ENCODE assay signal across 8 mouse cellular contexts in the genomic region with DNA sequence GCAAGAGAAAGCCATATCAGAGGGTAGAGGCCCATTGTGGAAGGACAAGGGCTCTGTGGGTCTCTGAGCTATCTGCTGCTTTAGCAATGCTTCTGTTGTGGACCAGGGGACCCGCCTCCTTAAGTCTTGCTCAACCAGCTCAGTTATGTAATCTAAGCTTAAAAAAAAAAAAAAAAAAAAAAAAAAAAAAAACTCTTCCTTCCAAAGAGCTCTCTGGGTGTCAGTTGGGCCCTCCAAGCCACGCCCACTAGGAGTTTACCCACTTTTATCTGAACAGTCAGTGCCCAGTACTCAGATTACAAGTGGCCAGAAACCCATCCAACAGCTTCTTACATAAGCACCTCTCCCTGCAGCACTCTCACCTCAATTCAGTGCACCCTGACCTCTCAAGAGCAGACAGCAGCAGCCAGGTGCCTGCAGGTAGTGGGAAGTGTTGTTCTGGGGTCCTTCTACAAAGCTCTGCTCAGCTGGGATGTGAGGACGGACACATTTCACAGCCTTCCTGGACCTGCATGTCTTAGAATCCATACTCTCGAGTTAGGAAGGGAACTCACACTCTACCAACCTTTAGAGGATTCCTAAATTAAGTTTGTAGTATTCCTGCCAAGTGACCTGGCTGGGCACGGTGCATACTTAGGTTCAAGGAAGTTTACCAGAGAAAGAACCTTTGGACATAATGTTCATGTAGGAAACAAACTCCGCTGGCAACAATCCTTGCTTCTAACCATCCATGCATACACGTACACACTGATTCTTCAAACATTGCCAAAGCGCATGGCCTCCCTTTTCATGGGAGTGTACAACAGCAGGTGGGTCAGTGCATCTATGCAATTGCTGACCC. TPM values are rescaled to one million over a fixed set of nuclear protein-coding genes. Genes with fewer than 3 reads are reported as not detected.
A peak's percentile ranks its signal among the peaks of the same experiment; 100 is the strongest.
DNase-seq lines count a peak whose midpoint lies in the region; ATAC-seq and TF ChIP-seq lines count a peak whose summit lies in the region.

TSS of gene Ces1d (minus strand) at position 154 of the 841 bp plus-strand sequence.

- no peak within 1 kb of the TSS for H3K4me2 ChIP-seq in intestine, embryonic 14.5 days (ENCODE audit: low read length)
- no peak within 1 kb of the TSS for H3K4me2 ChIP-seq in midbrain, embryonic 14.5 days (ENCODE audit: low read length)

- ATAC-seq in intestine, embryonic 14.5 days (replicated peaks; ENCODE audit: low FRiP score, low TSS enrichment, low read depth) = no peak
- no peak for ATAC-seq in activated CD4-positive, CD25-positive, alpha-beta regulatory T cell, adult 4 months
- ATAC-seq in midbrain, embryonic 14.5 days (ENCODE audit: low FRiP score, low TSS enrichment) = no peak

- H3K9ac ChIP-seq in intestine, embryonic 14.5 days (ENCODE audit: low read length) = no peak within 1 kb of the TSS
- H3K9ac ChIP-seq in midbrain, embryonic 14.5 days (replicated peaks; ENCODE audit: low read length) = no peak within 1 kb of the TSS

- H3K9me3 ChIP-seq in intestine, embryonic 14.5 days (ENCODE audit: control insufficient read depth, low read length) = no peaks in the 10 kb centered on the region
- no peaks in the 10 kb centered on the region for H3K9me3 ChIP-seq in hindbrain, embryonic 10.5 days
- H3K9me3 ChIP-seq in midbrain, embryonic 14.5 days (ENCODE audit: control insufficient read depth, low read length) = no peaks in the 10 kb centered on the region

- H3K4me1 ChIP-seq in intestine, embryonic 14.5 days (replicated peaks; ENCODE audit: control insufficient read depth, insufficient read depth, low read length) = no peaks in the 10 kb centered on the region
- no peaks in the 10 kb centered on the region for H3K4me1 ChIP-seq in hindbrain, embryonic 10.5 days (replicated peaks)
- H3K4me1 ChIP-seq in midbrain, embryonic 14.5 days (ENCODE audit: control insufficient read depth, insufficient read depth, low read length) = no peaks in the 10 kb centered on the region

- H3K27me3 ChIP-seq in intestine, embryonic 14.5 days (replicated peaks; ENCODE audit: control insufficient read depth, insufficient read depth, low read length) = no peaks in the 10 kb centered on the region
- no peaks in the 10 kb centered on the region for H3K27me3 ChIP-seq in hindbrain, embryonic 10.5 days (ENCODE audit: insufficient read depth, poor library complexity, severe bottlenecking)
- H3K27me3 ChIP-seq in midbrain, embryonic 14.5 days (ENCODE audit: control insufficient read depth, insufficient read depth, low read length) = no peaks in the 10 kb centered on the region

- H3K27ac ChIP-seq in gastrocnemius, adult 2 months = peak within 1 kb of the TSS; percentile 81
- H3K27ac ChIP-seq in intestine, embryonic 14.5 days (ENCODE audit: low read depth) = no peak within 1 kb of the TSS
- H3K27ac ChIP-seq in hindbrain, embryonic 10.5 days = no peak within 1 kb of the TSS
- H3K27ac ChIP-seq in midbrain, embryonic 14.5 days (replicated peaks; ENCODE audit: low read depth, low read length) = no peak within 1 kb of the TSS

- H3K36me3 ChIP-seq in intestine, embryonic 14.5 days (ENCODE audit: control insufficient read depth, insufficient read depth, low read length) = no peaks in the 10 kb centered on the region
- no peaks in the 10 kb centered on the region for H3K36me3 ChIP-seq in hindbrain, embryonic 10.5 days
- H3K36me3 ChIP-seq in midbrain, embryonic 14.5 days (ENCODE audit: control insufficient read depth, insufficient read depth, low read length) = no peaks in the 10 kb centered on the region

- TF ChIP-seq CTCF in gastrocnemius, adult 2 months (IDR thresholded peaks at IDR 0.05) = no peak

- peak within 1 kb of the TSS; percentile 69 for H3K4me3 ChIP-seq in gastrocnemius, adult 2 months
- H3K4me3 ChIP-seq in intestine, embryonic 14.5 days (ENCODE audit: low read depth, low read length) = no peak within 1 kb of the TSS
- no peak within 1 kb of the TSS for H3K4me3 ChIP-seq in hindbrain, embryonic 10.5 days
- no peak within 1 kb of the TSS for H3K4me3 ChIP-seq in midbrain, embryonic 14.5 days (replicated peaks; ENCODE audit: low read depth, low read length)

- peak; percentile 73 for DNase-seq in gastrocnemius, adult 2 months
- no peak for DNase-seq in gastrocnemius, postnatal 10 days
- DNase-seq in adrenal gland, adult 8-10 months = peak; percentile 27
- peak; percentile 52 for DNase-seq in intestine, embryonic 14.5 days (ENCODE audit: low spot score)
- peak; percentile 82 for DNase-seq in lung, postnatal 10 days
- DNase-seq in hindbrain, embryonic 10.5 days (ENCODE audit: low spot score) = no peak
- DNase-seq in midbrain, embryonic 14.5 days = no peak

- intact Hi-C loops in gastrocnemius, adult 2 months (cut with DNase I) = no loop called here

- WGBS in intestine, embryonic 14.5 days = 77% methylated on average over 8 of the region's 8 CpGs
- WGBS in hindbrain, embryonic 10.5 days = 84% methylated on average over 8 of the region's 8 CpGs
- 83% methylated on average over 8 of the region's 8 CpGs for WGBS in midbrain, embryonic 14.5 days

RNA-seq across cellular contexts. Expression of gene Ces1d, which starts in this region (rescaled TPM):
- total RNA-seq in gastrocnemius, adult 2 months (2021) = 100 to 1,000 TPM in 1 of 2 experiments, 10 to 100 TPM in 1; 50.8 to 119 TPM
- 1 to 10 TPM; 3.5 to 4.2 TPM for total RNA-seq in gastrocnemius, postnatal 10 days (2021)
- 100 to 1,000 TPM in 3 of 4 experiments, 10 to 100 TPM in 1; 62.1 to 230 (median 170) TPM for total RNA-seq in adrenal gland, adult 8-10 months (2022)
- polyA plus RNA-seq in intestine, embryonic 14.5 days (2014; fragmentation: Nextera tagmentation; extraction: Ambion mirVana) = 0.61 TPM in 1 of 2 replicates, not detected in the other
- not detected for polyA plus RNA-seq in activated CD4-positive, CD25-positive, alpha-beta regulatory T cell, adult 4 months (2017; shearing (Covaris generic))
- polyA plus RNA-seq in hindbrain, embryonic 10.5 days (2016; fragmentation: Nextera tagmentation; extraction: Ambion mirVana) = 0.48 and 2.6 TPM in 2 replicates
- polyA plus RNA-seq in midbrain, embryonic 14.5 days (2014; fragmentation: Nextera tagmentation; extraction: Ambion mirVana) = 0.55 TPM in 1 of 2 replicates, not detected in the other

Comparison
In these comparisons a context has a peak if more than half of its experiments do, and no peak if none do; other contexts are left out.
1. RNA of gene Ces1d (total RNA-seq): 62.1 to 230 TPM in adrenal gland, adult 8-10 months and 50.8 to 119 TPM in gastrocnemius, adult 2 months; 3.5 to 4.2 TPM in gastrocnemius, postnatal 10 days; every median in the first group is over 10 times any median in the second.
2. DNase-seq: peak in gastrocnemius, adult 2 months (single experiment), adrenal gland, adult 8-10 months (single experiment) and lung, postnatal 10 days (single experiment); none in gastrocnemius, postnatal 10 days (single experiment), hindbrain, embryonic 10.5 days (single experiment) and midbrain, embryonic 14.5 days (single experiment).
3. Peak in DNase-seq in intestine, embryonic 14.5 days; RNA of the gene not detected or under 1 TPM.